21 mouse cellular contexts compared by ENCODE assay signal in genomic region chr2:78480036-78480435, GRCm38 (mm10).
A peak's percentile ranks its signal among the peaks of the same experiment; 100 is the strongest.
DNase-seq lines count a peak whose midpoint lies in the region; ATAC-seq and TF ChIP-seq lines count a peak whose summit lies in the region.
"Had no signal": no experiment of that assay in that cellular context is flagged by ENCODE, and none has a peak within 500 bp of the region (broad histone marks: within the 10 kb centered on the region; RNA-seq: fewer than 3 reads in every experiment).

No protein-coding gene starts in this region.

- H3K27me3 ChIP-seq in limb, embryonic 11.5 days (ENCODE audit: control insufficient read depth, insufficient read depth, low read length), result no peaks in the 10 kb centered on the region
- no peaks in the 10 kb centered on the region for H3K27me3 ChIP-seq in limb, embryonic 10.5 days (ENCODE audit: low read depth, poor library complexity, severe bottlenecking)
- H3K27me3 ChIP-seq: CH12.LX; hindbrain, embryonic 15.5 days; megakaryocyte, embryonic 14.5 days; neural tube, embryonic 13.5 days had no signal

- DNase-seq in frontal cortex, postnatal 14 days (ENCODE audit: low spot score in 2 of 2), result no peak
- peak; percentile 21 for DNase-seq in limb, embryonic 11.5 days (ENCODE audit: low spot score)
- no peak for DNase-seq in limb, embryonic 10.5 days (ENCODE audit: low spot score)
- DNase-seq in brain, adult 2 months (ENCODE audit: low read depth, low spot score), result peak; percentile 66
- DNase-seq in layer of hippocampus, adult 2 months (ENCODE audit: low spot score in 2 of 2), result peak; percentile 42 to 51
- DNase-seq in lung, postnatal 10 days, result no peak
- no peak for DNase-seq in adrenal gland, postnatal 4 days (ENCODE audit: low spot score in 2 of 2)
- DNase-seq: adrenal gland, adult 8-10 months; cerebellum, adult 11-12 months; gastrocnemius, postnatal 36 days; heart, postnatal 10 days; lung, postnatal 14 days; spleen, adult 18-20 months had no signal

- H3K4me1 ChIP-seq in limb, embryonic 11.5 days (ENCODE audit: control insufficient read depth, insufficient read depth, low read length), result no peaks in the 10 kb centered on the region
- no peaks in the 10 kb centered on the region for H3K4me1 ChIP-seq in limb, embryonic 10.5 days
- H3K4me1 ChIP-seq: hindbrain, embryonic 15.5 days; megakaryocyte, embryonic 14.5 days; neural tube, embryonic 13.5 days had no signal

- no peak overlapping the region for H3K4me2 ChIP-seq in limb, embryonic 11.5 days (ENCODE audit: low read depth, severe bottlenecking)
- H3K4me2 ChIP-seq: hindbrain, embryonic 15.5 days; neural tube, embryonic 13.5 days had no signal

- TF ChIP-seq CTCF in layer of hippocampus, adult 2 months (conservative IDR thresholded peaks at IDR 0.05), result no peak

- no peak overlapping the region for H3K9ac ChIP-seq in limb, embryonic 11.5 days (ENCODE audit: low read length)
- H3K9ac ChIP-seq: hindbrain, embryonic 15.5 days; neural tube, embryonic 13.5 days had no signal

- H3K36me3 ChIP-seq in limb, embryonic 11.5 days (ENCODE audit: control insufficient read depth, insufficient read depth, low read length), result no peaks in the 10 kb centered on the region
- no peaks in the 10 kb centered on the region for H3K36me3 ChIP-seq in limb, embryonic 10.5 days
- H3K36me3 ChIP-seq: hindbrain, embryonic 15.5 days; neural tube, embryonic 13.5 days had no signal

- H3K9me3 ChIP-seq in limb, embryonic 11.5 days (ENCODE audit: control insufficient read depth, low read length), result no peaks in the 10 kb centered on the region
- H3K9me3 ChIP-seq in limb, embryonic 10.5 days (replicated peaks), result no peaks in the 10 kb centered on the region
- H3K9me3 ChIP-seq: hindbrain, embryonic 15.5 days; megakaryocyte, embryonic 14.5 days; neural tube, embryonic 13.5 days had no signal

- no peak overlapping the region for H3K4me3 ChIP-seq in limb, embryonic 11.5 days (ENCODE audit: low read depth, low read length)
- H3K4me3 ChIP-seq in limb, embryonic 10.5 days, result no peak overlapping the region
- no peak overlapping the region for H3K4me3 ChIP-seq in layer of hippocampus, adult 2 months
- H3K4me3 ChIP-seq: hindbrain, embryonic 15.5 days; megakaryocyte, embryonic 14.5 days; neural tube, embryonic 13.5 days had no signal

- peak; percentile 84 for ATAC-seq in frontal cortex, adult (ENCODE audit: low TSS enrichment)
- ATAC-seq in limb, embryonic 11.5 days (ENCODE audit: insufficient number of reproducible peaks, low FRiP score, low TSS enrichment, low read depth), result no peak
- ATAC-seq: forebrain, embryonic 16.5 days; intestine, embryonic 16.5 days had no signal

- H3K27ac ChIP-seq in limb, embryonic 11.5 days (replicated peaks; ENCODE audit: low read depth, low read length), result no peak overlapping the region
- no peak overlapping the region for H3K27ac ChIP-seq in limb, embryonic 10.5 days
- peak overlapping the region; percentile 61; the same call in 1 of the 2 replicates for H3K27ac ChIP-seq in layer of hippocampus, adult 2 months
- H3K27ac ChIP-seq: hindbrain, embryonic 15.5 days; kidney, postnatal 0 days; neural tube, embryonic 13.5 days had no signal

- 81% methylated on average over 4 of the region's 4 CpGs for WGBS in limb, embryonic 11.5 days
- 81% methylated on average over 4 of the region's 4 CpGs for WGBS in limb, embryonic 10.5 days

Comparison
In these comparisons a context has a peak if more than half of its experiments do, and no peak if none do; other contexts are left out.
1. DNase-seq: peak in limb, embryonic 11.5 days (single experiment), brain, adult 2 months (single experiment) and layer of hippocampus, adult 2 months (2 of 2); none in frontal cortex, postnatal 14 days (0 of 2), limb, embryonic 10.5 days (single experiment), lung, postnatal 10 days (single experiment) and adrenal gland, postnatal 4 days (0 of 2).